Mouse (Mus musculus) cerebellum, adult 11-12 months (tissue): ENCODE data around the gene Ston1.
A peak's percentile ranks its signal among the peaks of the same experiment; 100 is the strongest.

Experiments used
- DNase-seq: peaks from one replicate; pipeline ENCODE4 v3.0.0; 2022

Gene Ston1

GRCm38 (mm10) chr17:88597222-88598055 is at the start of gene Ston1:
TSS of gene Ston1 (plus strand) at chr17:88597684.
- DNase-seq: peak; percentile 41

DNA sequence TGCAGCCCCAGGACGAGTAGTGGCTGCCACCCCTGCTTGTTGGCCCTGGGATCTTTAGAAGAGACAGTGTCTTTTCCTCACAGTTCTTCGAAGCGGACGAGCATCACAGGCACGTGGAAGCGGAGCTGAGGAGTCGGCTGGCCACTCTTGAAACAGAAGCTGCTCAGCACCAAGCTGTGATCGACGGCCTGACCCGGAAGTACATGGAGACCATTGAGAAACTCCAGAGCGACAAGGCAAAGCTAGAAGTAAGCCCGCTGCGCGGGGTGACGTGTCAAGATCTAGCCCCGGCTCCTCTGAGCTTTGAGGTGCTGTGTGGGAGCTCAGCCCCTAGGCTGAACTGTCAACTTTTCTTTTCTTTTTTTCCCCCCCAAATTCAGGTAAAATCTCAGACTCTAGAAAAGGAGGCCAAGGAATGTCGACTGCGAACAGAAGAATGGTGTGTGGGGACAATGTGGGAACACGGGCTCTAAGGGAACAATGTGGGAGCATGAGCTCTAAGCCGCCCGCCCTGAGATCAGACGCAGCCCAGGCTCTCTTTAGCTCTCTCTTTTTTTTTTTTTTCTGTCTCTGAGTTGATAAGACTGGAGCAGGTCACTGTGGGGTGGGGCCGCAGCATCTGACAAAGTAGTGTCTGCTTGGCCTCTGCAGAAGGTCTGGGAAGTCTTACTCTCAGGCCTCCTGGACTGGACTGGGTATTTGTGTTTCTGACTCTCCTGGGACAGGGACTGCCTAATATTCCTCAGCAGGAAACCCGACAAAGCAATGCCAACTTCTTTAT is 47.9 kb upstream of the Ston1 start:
- DNase-seq: no peak

DNA sequence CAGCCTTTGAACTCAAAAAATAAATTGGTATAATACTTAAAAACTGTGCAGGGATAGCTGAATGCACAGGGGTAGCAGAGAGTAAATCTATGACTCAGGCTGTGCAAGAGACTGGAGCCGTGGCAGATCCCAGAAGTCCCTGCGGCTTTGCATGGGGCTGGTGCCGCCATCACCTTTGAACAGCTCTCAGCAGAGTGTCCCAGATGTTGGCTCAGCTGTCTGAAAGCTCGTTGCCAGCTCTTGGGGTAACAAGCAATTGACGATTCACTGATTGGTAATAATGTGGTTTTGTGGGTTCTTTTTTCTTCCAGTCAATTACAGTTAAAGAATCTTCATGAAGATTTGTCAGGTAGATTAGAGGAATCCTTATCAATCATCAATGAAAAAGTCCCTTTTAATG is 47.1 kb upstream of the Ston1 start:
- DNase-seq: no peak

GRCm38 (mm10) chr17:88550981-88551940 is 46.2 kb upstream of the Ston1 start:
- DNase-seq: no peak

GRCm38 (mm10) chr17:88552556-88552955 is 44.9 kb upstream of the Ston1 start:
- no peak for DNase-seq

DNA sequence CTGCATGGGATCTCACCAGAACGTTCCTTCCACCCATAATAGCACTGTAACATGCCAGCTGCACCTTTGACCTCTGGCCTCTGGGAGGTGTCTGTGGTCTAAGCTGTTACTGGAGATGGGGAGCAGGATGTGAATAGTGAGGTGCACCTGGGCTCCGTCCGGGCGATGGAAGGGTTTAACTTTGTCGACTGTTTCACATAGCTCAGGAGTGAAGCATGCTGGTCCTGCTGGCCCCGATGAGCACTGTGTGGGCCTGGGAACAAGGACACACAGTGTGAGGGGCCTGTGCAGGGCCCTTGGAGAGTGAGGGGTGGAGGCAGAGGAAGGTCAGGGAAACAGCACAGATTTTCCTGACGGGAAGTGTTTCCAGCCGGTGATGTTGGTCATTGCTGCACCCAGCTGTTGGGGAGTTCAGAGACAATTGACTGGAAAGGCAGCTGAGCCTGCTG is 44.5 kb upstream of the Ston1 start:
- DNase-seq: no peak

GRCm38 (mm10) chr17:88553473-88554087 is 43.9 kb upstream of the Ston1 start:
- DNase-seq: no peak

GRCm38 (mm10) chr17:88556176-88556575 is 41.3 kb upstream of the Ston1 start:
- no peak for DNase-seq

- DNase-seq: no peak
Measured at GRCm38 (mm10) chr17:88556688-88557087, 40.8 kb upstream of the Ston1 start.

DNA sequence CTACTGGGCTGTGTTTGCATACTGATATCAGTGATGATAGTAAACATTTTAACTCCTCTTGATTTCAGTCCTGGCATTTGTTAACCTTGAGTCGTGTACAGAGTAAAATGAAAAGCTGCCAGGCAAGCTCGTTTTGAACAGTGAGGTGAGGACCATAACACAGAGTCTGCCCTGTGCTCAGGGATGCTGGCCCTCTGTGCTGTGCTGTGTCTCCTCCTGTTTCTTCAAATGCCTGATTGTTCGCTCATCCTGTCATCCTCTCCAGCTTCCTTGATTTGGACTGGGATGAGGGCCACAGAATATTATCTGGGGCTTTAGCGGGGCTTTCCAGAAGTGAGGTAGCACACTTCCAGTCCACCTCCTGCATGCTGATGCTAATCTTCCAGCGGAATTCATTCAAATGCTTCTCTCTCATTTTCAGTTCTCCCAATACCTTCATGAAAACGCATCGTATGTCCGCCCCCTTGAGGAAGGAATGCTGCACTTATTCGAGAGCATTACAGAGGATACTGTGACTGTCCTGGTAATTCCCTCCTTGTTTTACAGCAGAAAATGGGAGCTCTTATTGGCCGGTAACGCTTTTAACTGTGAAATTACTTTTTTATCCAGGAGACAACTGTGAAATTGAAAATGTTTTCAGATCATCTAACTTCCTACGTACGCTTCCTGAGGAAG is 39.2 kb upstream of the Ston1 start:
- peak; percentile 50 for DNase-seq

- DNase-seq: no peak
Measured at GRCm38 (mm10) chr17:88563611-88564010, 33.9 kb upstream of the Ston1 start.

GRCm38 (mm10) chr17:88569807-88570540 is 27.5 kb upstream of the Ston1 start:
- DNase-seq: no peak

GRCm38 (mm10) chr17:88570784-88571183 is 26.7 kb upstream of the Ston1 start:
- DNase-seq: no peak

- no peak for DNase-seq
Measured at GRCm38 (mm10) chr17:88574811-88575210, 22.7 kb upstream of the Ston1 start.

DNA sequence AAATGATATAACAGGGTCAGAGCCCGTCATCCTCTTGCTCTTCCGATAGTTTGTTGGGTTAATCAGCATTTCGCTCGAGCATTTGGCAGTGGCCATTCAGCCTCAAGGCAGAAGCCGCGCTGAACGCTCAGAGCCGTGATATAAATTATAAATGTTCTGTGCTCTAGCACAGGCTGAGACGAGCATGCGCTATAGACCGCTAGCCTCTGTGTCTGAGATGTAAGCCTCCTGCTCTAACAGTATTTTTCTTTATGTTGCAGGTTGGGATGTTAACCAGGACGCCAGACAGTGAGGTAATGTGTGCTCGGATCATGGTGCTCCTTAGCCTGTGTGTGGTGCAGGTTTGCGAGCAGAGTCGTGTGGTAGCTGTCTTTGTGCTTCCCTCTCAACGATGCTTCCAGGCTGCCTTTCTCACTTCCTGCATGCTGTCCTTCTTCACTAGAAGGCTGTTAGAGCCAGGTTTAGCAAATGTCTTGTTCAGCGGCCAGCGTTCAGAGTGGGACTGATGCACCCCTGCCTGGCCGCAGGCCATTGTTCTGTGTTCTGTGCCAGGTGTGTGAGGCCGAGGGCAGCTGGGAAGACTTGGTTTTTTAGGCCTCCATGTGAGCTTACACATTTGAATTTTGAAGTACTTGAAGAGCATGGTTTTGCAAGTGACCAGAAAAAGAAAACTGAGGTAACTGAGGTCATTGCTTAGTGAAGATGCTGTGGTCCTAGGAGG is 18.8 kb upstream of the Ston1 start:
- DNase-seq: no peak

GRCm38 (mm10) chr17:88580556-88580955 is 16.9 kb upstream of the Ston1 start:
- no peak for DNase-seq

DNA sequence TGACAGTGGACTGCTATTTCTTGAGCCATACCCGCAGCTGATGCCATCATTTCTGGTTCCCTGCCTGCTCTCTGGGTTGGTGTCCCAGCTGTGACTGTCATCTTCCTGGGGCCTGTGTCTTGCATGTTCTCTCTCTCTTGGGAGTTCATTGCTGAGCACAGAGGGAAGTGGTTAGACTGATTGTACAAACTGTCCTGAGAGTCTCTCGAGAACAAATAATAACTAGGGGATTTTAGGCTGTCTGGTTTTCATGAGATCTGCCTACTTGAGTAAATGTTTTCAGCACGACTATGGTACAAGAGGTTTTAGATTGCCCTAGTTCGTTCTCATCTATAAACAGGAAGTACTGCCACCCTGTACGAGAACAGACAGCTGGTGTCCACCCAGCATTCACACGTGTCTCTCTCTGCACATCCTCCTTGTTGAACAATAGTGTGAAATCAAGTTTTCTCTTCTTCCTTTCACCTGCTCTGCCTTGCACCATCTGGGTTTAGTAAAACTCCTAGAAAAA is 15.9 kb upstream of the Ston1 start:
- no peak for DNase-seq

GRCm38 (mm10) chr17:88582999-88583398 is 14.5 kb upstream of the Ston1 start:
- no peak for DNase-seq

GRCm38 (mm10) chr17:88583411-88583810 is 14.1 kb upstream of the Ston1 start:
- no peak for DNase-seq

GRCm38 (mm10) chr17:88587371-88587770 is 10.1 kb upstream of the Ston1 start:
- DNase-seq: no peak
